Mouse (Mus musculus): ENCODE measurements at regions not wholly inside any gene's neighbourhood (a gene's known extent, or its start where the extent isn't known, plus 50 kb on each side); places are given as distances from the start of the nearest gene placed in this dataset.

- Histone ChIP-seq H3K27me3 (no peaks in the 10 kb centered on the region), H3K27ac (no peak overlapping the region), H3K36me3 (no peaks in the 10 kb centered on the region), H3K4me1 (replicated peaks) (no peaks in the 10 kb centered on the region), H3K4me2 (no peak overlapping the region), H3K9ac (no peak overlapping the region), H3K9me3 (replicated peaks) (no peaks in the 10 kb centered on the region), H3K4me3 (replicated peaks) (no peak overlapping the region)
- ATAC-seq (ENCODE audit: low read depth): no peak
- DNase-seq: no peak
- WGBS (ENCODE audit: insufficient replicate concordance): 59% methylated on average over 3 of the region's 3 CpGs
Measured at GRCm38 (mm10) chr13:113502059-113502458, 116.3 kb downstream of the Snx18 start.

GRCm38 (mm10) chr13:113500373-113500990 is 117.9 kb downstream of the Snx18 start:
- Histone ChIP-seq H3K36me3 (no peaks in the 10 kb centered on the region), H3K4me2 (no peak overlapping the region), H3K9ac (no peak overlapping the region), H3K4me1 (replicated peaks) (no peaks in the 10 kb centered on the region), H3K27ac (no peak overlapping the region), H3K4me3 (replicated peaks) (no peak overlapping the region), H3K9me3 (replicated peaks) (no peaks in the 10 kb centered on the region), H3K27me3 (no peaks in the 10 kb centered on the region)
- 44% methylated on average over 3 of the region's 3 CpGs for WGBS (ENCODE audit: insufficient replicate concordance)
- DNase-seq (no peak), ATAC-seq (ENCODE audit: low read depth) (no peak)

- no peak for DNase-seq
- H3K36me3 ChIP-seq: no peaks in the 10 kb centered on the region
- no peaks in the 10 kb centered on the region for H3K27me3 ChIP-seq
- ATAC-seq (ENCODE audit: low read depth): no peak
- no peak overlapping the region for H3K9ac ChIP-seq
- no peak overlapping the region for H3K4me2 ChIP-seq
- H3K9me3 ChIP-seq (replicated peaks): no peaks in the 10 kb centered on the region
- H3K4me3 ChIP-seq (replicated peaks): no peak overlapping the region
- no peak overlapping the region for H3K27ac ChIP-seq
- no peaks in the 10 kb centered on the region for H3K4me1 ChIP-seq (replicated peaks)
- WGBS (ENCODE audit: insufficient replicate concordance): 78% methylated on average over 6 of the region's 6 CpGs
Measured at GRCm38 (mm10) chr13:113499079-113499710, 119.2 kb downstream of the Snx18 start.

GRCm38 (mm10) chr13:113495595-113496285 is 122.6 kb downstream of the Snx18 start:
- no peaks in the 10 kb centered on the region for H3K4me1 ChIP-seq (replicated peaks)
- no peaks in the 10 kb centered on the region for H3K27me3 ChIP-seq
- H3K4me2 ChIP-seq: no peak overlapping the region
- no peak overlapping the region for H3K4me3 ChIP-seq (replicated peaks)
- H3K36me3 ChIP-seq: no peaks in the 10 kb centered on the region
- DNase-seq (no peak), ATAC-seq (ENCODE audit: low read depth) (no peak)
- H3K9me3 ChIP-seq (replicated peaks): no peaks in the 10 kb centered on the region
- no peak overlapping the region for H3K9ac ChIP-seq
- H3K27ac ChIP-seq: no peak overlapping the region
- 49% methylated on average over 5 of the region's 5 CpGs for WGBS (ENCODE audit: insufficient replicate concordance)

- Histone ChIP-seq H3K27me3 (no peaks in the 10 kb centered on the region), H3K4me1 (replicated peaks) (no peaks in the 10 kb centered on the region), H3K4me3 (replicated peaks) (no peak overlapping the region), H3K27ac (no peak overlapping the region), H3K9ac (no peak overlapping the region), H3K4me2 (no peak overlapping the region), H3K36me3 (no peaks in the 10 kb centered on the region), H3K9me3 (replicated peaks) (no peaks in the 10 kb centered on the region)
- WGBS (ENCODE audit: insufficient replicate concordance): 60% methylated on average over 3 of the region's 3 CpGs
- no peak for ATAC-seq (ENCODE audit: low read depth)
- no peak for DNase-seq
Measured at GRCm38 (mm10) chr13:113495136-113495535, 123.2 kb downstream of the Snx18 start.

GRCm38 (mm10) chr13:113494688-113495087 is 123.7 kb downstream of the Snx18 start:
- Histone ChIP-seq H3K9ac (no peak overlapping the region), H3K36me3 (no peaks in the 10 kb centered on the region), H3K9me3 (replicated peaks) (no peaks in the 10 kb centered on the region), H3K4me1 (replicated peaks) (no peaks in the 10 kb centered on the region), H3K27ac (no peak overlapping the region), H3K4me3 (replicated peaks) (no peak overlapping the region), H3K27me3 (no peaks in the 10 kb centered on the region), H3K4me2 (no peak overlapping the region)
- 53% methylated on average over 5 of the region's 5 CpGs for WGBS (ENCODE audit: insufficient replicate concordance)
- no peak for DNase-seq
- no peak for ATAC-seq (ENCODE audit: low read depth)

GRCm38 (mm10) chr13:113489951-113490822 is 128.2 kb downstream of the Snx18 start:
- Histone ChIP-seq H3K4me2 (no peak overlapping the region), H3K36me3 (no peaks in the 10 kb centered on the region), H3K27ac (no peak overlapping the region), H3K27me3 (no peaks in the 10 kb centered on the region), H3K9me3 (replicated peaks) (no peaks in the 10 kb centered on the region), H3K4me1 (replicated peaks) (no peaks in the 10 kb centered on the region), H3K4me3 (replicated peaks) (no peak overlapping the region), H3K9ac (no peak overlapping the region)
- ATAC-seq (ENCODE audit: low read depth): no peak
- no peak for DNase-seq
- WGBS (ENCODE audit: insufficient replicate concordance): 42% methylated on average over 6 of the region's 6 CpGs

- no peak overlapping the region for H3K4me2 ChIP-seq
- H3K4me1 ChIP-seq (replicated peaks): no peaks in the 10 kb centered on the region
- DNase-seq: no peak
- no peaks in the 10 kb centered on the region for H3K36me3 ChIP-seq
- no peak for ATAC-seq (ENCODE audit: low read depth)
- H3K9ac ChIP-seq: no peak overlapping the region
- H3K4me3 ChIP-seq (replicated peaks): no peak overlapping the region
- H3K9me3 ChIP-seq (replicated peaks): no peaks in the 10 kb centered on the region
- H3K27me3 ChIP-seq: 0 out of 2 replicates have a peak, but pooled peaks cover 4% of the 10 kb centered on the region
- WGBS (ENCODE audit: insufficient replicate concordance): 25% methylated on average over 6 of the region's 6 CpGs
- H3K27ac ChIP-seq: no peak overlapping the region
Measured at GRCm38 (mm10) chr13:113486368-113486955, 131.9 kb downstream of the Snx18 start.

GRCm38 (mm10) chr13:113485511-113485910 is 132.9 kb downstream of the Snx18 start:
- 61% methylated on average over 7 of the region's 7 CpGs for WGBS (ENCODE audit: insufficient replicate concordance)
- DNase-seq: no peak
- Histone ChIP-seq H3K27me3 (0 out of 2 replicates have a peak, but pooled peaks cover 4% of the 10 kb centered on the region), H3K9me3 (replicated peaks) (no peaks in the 10 kb centered on the region), H3K9ac (no peak overlapping the region), H3K4me3 (replicated peaks) (no peak overlapping the region), H3K36me3 (no peaks in the 10 kb centered on the region), H3K4me1 (replicated peaks) (no peaks in the 10 kb centered on the region), H3K4me2 (no peak overlapping the region), H3K27ac (no peak overlapping the region)
- no peak for ATAC-seq (ENCODE audit: low read depth)

- no peaks in the 10 kb centered on the region for H3K36me3 ChIP-seq
- no peaks in the 10 kb centered on the region for H3K9me3 ChIP-seq (replicated peaks)
- WGBS (ENCODE audit: insufficient replicate concordance): 59% methylated on average over 10 of the region's 10 CpGs
- H3K4me1 ChIP-seq (replicated peaks): no peaks in the 10 kb centered on the region
- H3K27me3 ChIP-seq: 0 out of 2 replicates have a peak, but pooled peaks cover 4% of the 10 kb centered on the region
- H3K27ac ChIP-seq: no peak overlapping the region
- ATAC-seq (ENCODE audit: low read depth): no peak
- H3K4me2 ChIP-seq: no peak overlapping the region
- DNase-seq: no peak
- H3K9ac ChIP-seq: no peak overlapping the region
- no peak overlapping the region for H3K4me3 ChIP-seq (replicated peaks)
Measured at GRCm38 (mm10) chr13:113484159-113484762, 134.1 kb downstream of the Snx18 start.
